Mouse (Mus musculus): ENCODE measurements around the gene Trim65.

The Trim65 gene

GRCm38 (mm10) chr11:116088741-116089394 is 42.1 kb downstream of the Trim65 start:
- DNase-seq (ENCODE audit: low read depth, low spot score): no peak

- no peak for DNase-seq (ENCODE audit: low read depth, low spot score)
Measured at GRCm38 (mm10) chr11:116088188-116088587, 42.7 kb downstream of the Trim65 start.

- DNase-seq (ENCODE audit: low read depth, low spot score): peak; percentile 73
Measured at GRCm38 (mm10) chr11:116087194-116088130, 43.5 kb downstream of the Trim65 start.

- DNase-seq (ENCODE audit: low read depth, low spot score): peak; percentile 94
Measured at GRCm38 (mm10) chr11:116086258-116087193, 44.4 kb downstream of the Trim65 start, which contains the start of gene Wbp2. Wbp2 (minus strand) TSS chr11:116086995.

GRCm38 (mm10) chr11:116084166-116084565 is 46.8 kb downstream of the Trim65 start:
- DNase-seq (ENCODE audit: low read depth, low spot score): peak; percentile 64

- DNase-seq (ENCODE audit: low read depth, low spot score): no peak
Measured at GRCm38 (mm10) chr11:116083096-116083672, 47.7 kb downstream of the Trim65 start.

GRCm38 (mm10) chr11:116081081-116081480 is 49.8 kb downstream of the Trim65 start:
- DNase-seq (ENCODE audit: low read depth, low spot score): peak; percentile 60

GRCm38 (mm10) chr11:116079511-116079910 is 51.4 kb downstream of the Trim65 start:
- DNase-seq (ENCODE audit: low read depth, low spot score): no peak

GRCm38 (mm10) chr11:116078676-116079320 is 52.1 kb downstream of the Trim65 start:
- DNase-seq (ENCODE audit: low read depth, low spot score): no peak

- no peak for DNase-seq (ENCODE audit: low read depth, low spot score)
Measured at GRCm38 (mm10) chr11:116078221-116078620, 52.7 kb downstream of the Trim65 start.

GRCm38 (mm10) chr11:116077446-116078204 is 53.3 kb downstream of the Trim65 start, which contains the start of gene Unc13d:
Unc13d (minus strand) TSS chr11:116077961.
- DNase-seq (ENCODE audit: low read depth, low spot score): peak; percentile 72

GRCm38 (mm10) chr11:116076836-116077235 is 54.1 kb downstream of the Trim65 start:
- peak; percentile 42 for DNase-seq (ENCODE audit: low read depth, low spot score)

GRCm38 (mm10) chr11:116076266-116076540 is 54.7 kb downstream of the Trim65 start:
- no peak for DNase-seq (ENCODE audit: low read depth, low spot score)

GRCm38 (mm10) chr11:116075539-116076265 is 55.2 kb downstream of the Trim65 start:
- DNase-seq (ENCODE audit: low read depth, low spot score): no peak

- DNase-seq (ENCODE audit: low read depth, low spot score): no peak
Measured at GRCm38 (mm10) chr11:116074436-116074991, 56.4 kb downstream of the Trim65 start.

- no peak for DNase-seq (ENCODE audit: low read depth, low spot score)
Measured at GRCm38 (mm10) chr11:116072608-116073007, 58.3 kb downstream of the Trim65 start.
